Mouse (Mus musculus) embryonic facial prominence, embryonic 15.5 days (tissue): ENCODE measurements around the gene Tbc1d8. TPM values are rescaled to one million over a fixed set of nuclear protein-coding genes. Genes with fewer than 3 reads are reported as not detected.
A peak's percentile ranks its signal among the peaks of the same experiment; 100 is the strongest.

Experiments used
- ATAC-seq: fragments of 200-750 bp; cut with Nextera tagmentation; 2 replicates; pipeline ENCODE4 v1.8.0; 2017; ENCODE audit warnings: low read depth, moderate TSS enrichment; ENCODE audit not compliant: insufficient number of reproducible peaks, low FRiP score, low TSS enrichment
- H3K27ac ChIP-seq: fragments of 300-500 bp; sonication (generic); replicated peaks from 2 replicates; pipeline ENCODE4 v1.5.1; 2015; ENCODE audit warnings: mild to moderate bottlenecking, inconsistent platforms
- H3K27me3 ChIP-seq: fragments of 300-500 bp; sonication (generic); 2 replicates; pipeline ENCODE4 v1.6.1; 2015; ENCODE audit warnings: inconsistent platforms
- H3K36me3 ChIP-seq: fragments of 300-500 bp; sonication (generic); 2 replicates; pipeline ENCODE4 v1.6.1; 2015; ENCODE audit warnings: mild to moderate bottlenecking, inconsistent platforms
- H3K4me1 ChIP-seq: fragments of 300-500 bp; sonication (generic); 2 replicates; pipeline ENCODE4 v1.6.1; 2015; ENCODE audit warnings: inconsistent platforms
- H3K4me2 ChIP-seq: fragments of 300-500 bp; sonication (generic); replicated peaks from 2 replicates; pipeline ENCODE4 v1.6.1; 2015; ENCODE audit warnings: mild to moderate bottlenecking, inconsistent platforms
- H3K4me3 ChIP-seq: fragments of 300-500 bp; sonication (generic); replicated peaks from 2 replicates; pipeline ENCODE4 v1.5.1; 2015; ENCODE audit warnings: mild to moderate bottlenecking, inconsistent platforms
- H3K9ac ChIP-seq: fragments of 300-500 bp; sonication (generic); 2 replicates; pipeline ENCODE4 v1.6.1; 2015; ENCODE audit warnings: inconsistent platforms
- H3K9me3 ChIP-seq: fragments of 300-500 bp; sonication (generic); replicated peaks from 2 replicates; pipeline ENCODE4 v1.6.1; 2016; ENCODE audit warnings: inconsistent platforms
- WGBS: fragments of 180-500 bp; shearing (Covaris S2); methylation state at CpG from one replicate; pipeline ENCODE4 v1.1.7; 2015; 5-methylcytosine and 5-hydroxymethylcytosine counted together
- polyA plus RNA-seq: library from polyadenylated mRNA; unstranded; fragments of >200 nt; fragmentation: Nextera tagmentation; extraction: Ambion mirVana; gene quantifications from 2 replicates; pipeline ENCODE4 v1.2.1, GENCODE M21; 2015

Gene Tbc1d8
- polyA plus RNA-seq, 1 experiment from 2014 or later, result 12.7 TPM

GRCm38 (mm10) chr1:39361754-39362514, 116.6 kb downstream of the Tbc1d8 start:
- Histone ChIP-seq H3K4me1 (peaks cover 8% of the 10 kb centered on the region), H3K4me2 (peak overlapping the region; percentile 40), H3K27me3 (peaks cover 6% of the 10 kb centered on the region; the same call in 1 of the 2 replicates), H3K9me3 (no peaks in the 10 kb centered on the region), H3K36me3 (no peaks in the 10 kb centered on the region), H3K4me3 (0 out of 2 replicates have a peak overlapping the region, but pooled peaks have one; percentile 2), H3K9ac (no peak overlapping the region), H3K27ac (no peak overlapping the region)
- no peak for ATAC-seq
- WGBS, result 28% methylated on average over 24 of the region's 24 CpGs

- ATAC-seq, result no peak
- no peak overlapping the region for H3K4me2 ChIP-seq
- H3K27ac ChIP-seq, result no peak overlapping the region
- no peak overlapping the region for H3K4me3 ChIP-seq
- no peaks in the 10 kb centered on the region for H3K4me1 ChIP-seq
- peaks cover 3% of the 10 kb centered on the region; the same call in 1 of the 2 replicates for H3K36me3 ChIP-seq
- H3K9me3 ChIP-seq, result 0 out of 2 replicates have a peak, but pooled peaks cover 4% of the 10 kb centered on the region
- no peak overlapping the region for H3K9ac ChIP-seq
- whole genome bisulfite sequencing, result 76% methylated on average over 7 of the region's 7 CpGs
- H3K27me3 ChIP-seq, result 0 out of 2 replicates have a peak, but pooled peaks cover 7% of the 10 kb centered on the region
Measured at GRCm38 (mm10) chr1:39349427-39349826, 129.1 kb downstream of the Tbc1d8 start.

- Histone ChIP-seq H3K4me2 (no peak overlapping the region), H3K36me3 (peaks cover 3% of the 10 kb centered on the region; the same call in 1 of the 2 replicates), H3K4me3 (no peak overlapping the region), H3K9ac (no peak overlapping the region), H3K9me3 (0 out of 2 replicates have a peak, but pooled peaks cover 4% of the 10 kb centered on the region), H3K27ac (no peak overlapping the region), H3K27me3 (0 out of 2 replicates have a peak, but pooled peaks cover 7% of the 10 kb centered on the region), H3K4me1 (no peaks in the 10 kb centered on the region)
- ATAC-seq, result no peak
- WGBS, result 57% methylated on average over 1 of the region's 1 CpGs
Measured at GRCm38 (mm10) chr1:39349001-39349400, 129.6 kb downstream of the Tbc1d8 start.

GRCm38 (mm10) chr1:39344981-39345600, 133.5 kb downstream of the Tbc1d8 start:
- ATAC-seq, result no peak
- no peak overlapping the region for H3K9ac ChIP-seq
- H3K27ac ChIP-seq, result no peak overlapping the region
- WGBS, result 62% methylated on average over 21 of the region's 21 CpGs
- H3K36me3 ChIP-seq, result no peaks in the 10 kb centered on the region
- no peaks in the 10 kb centered on the region for H3K9me3 ChIP-seq
- H3K4me3 ChIP-seq, result no peak overlapping the region
- no peak overlapping the region for H3K4me2 ChIP-seq
- 0 out of 2 replicates have a peak, but pooled peaks cover 13% of the 10 kb centered on the region for H3K27me3 ChIP-seq
- H3K4me1 ChIP-seq, result no peaks in the 10 kb centered on the region

- Histone ChIP-seq H3K4me1 (no peaks in the 10 kb centered on the region), H3K4me2 (no peak overlapping the region), H3K9me3 (no peaks in the 10 kb centered on the region), H3K27me3 (peaks cover 20% of the 10 kb centered on the region; the same call in 1 of the 2 replicates), H3K9ac (no peak overlapping the region), H3K27ac (no peak overlapping the region), H3K4me3 (no peak overlapping the region), H3K36me3 (no peaks in the 10 kb centered on the region)
- ATAC-seq, result no peak
- 73% methylated on average over 5 of the region's 5 CpGs for WGBS
Measured at GRCm38 (mm10) chr1:39343242-39343641, 135.3 kb downstream of the Tbc1d8 start.

GRCm38 (mm10) chr1:39341807-39342206, 136.7 kb downstream of the Tbc1d8 start:
- Histone ChIP-seq H3K9me3 (no peaks in the 10 kb centered on the region), H3K4me1 (no peaks in the 10 kb centered on the region), H3K27me3 (peaks cover 20% of the 10 kb centered on the region; the same call in 1 of the 2 replicates), H3K27ac (no peak overlapping the region), H3K4me3 (no peak overlapping the region), H3K9ac (no peak overlapping the region), H3K36me3 (no peaks in the 10 kb centered on the region), H3K4me2 (no peak overlapping the region)
- no peak for ATAC-seq
- 83% methylated on average over 4 of the region's 4 CpGs for WGBS

- no peak overlapping the region for H3K4me2 ChIP-seq
- H3K4me1 ChIP-seq, result no peaks in the 10 kb centered on the region
- ATAC-seq, result no peak
- peaks cover 22% of the 10 kb centered on the region; the same call in 1 of the 2 replicates for H3K27me3 ChIP-seq
- 19% methylated on average over 8 of the region's 8 CpGs for WGBS
- H3K9ac ChIP-seq, result no peak overlapping the region
- no peak overlapping the region for H3K27ac ChIP-seq
- no peak overlapping the region for H3K4me3 ChIP-seq
- H3K36me3 ChIP-seq, result no peaks in the 10 kb centered on the region
- H3K9me3 ChIP-seq, result no peaks in the 10 kb centered on the region
Measured at GRCm38 (mm10) chr1:39340647-39341046, 137.9 kb downstream of the Tbc1d8 start.

- no peak overlapping the region for H3K9ac ChIP-seq
- WGBS, result 79% methylated on average over 6 of the region's 6 CpGs
- H3K36me3 ChIP-seq, result no peaks in the 10 kb centered on the region
- no peak overlapping the region for H3K27ac ChIP-seq
- H3K4me2 ChIP-seq, result no peak overlapping the region
- no peak overlapping the region for H3K4me3 ChIP-seq
- H3K4me1 ChIP-seq, result no peaks in the 10 kb centered on the region
- no peaks in the 10 kb centered on the region for H3K9me3 ChIP-seq
- H3K27me3 ChIP-seq, result peaks cover 20% of the 10 kb centered on the region
- ATAC-seq, result no peak
Measured at GRCm38 (mm10) chr1:39340156-39340555, 138.4 kb downstream of the Tbc1d8 start.

- no peak for ATAC-seq
- 52% methylated on average over 5 of the region's 5 CpGs for WGBS
- H3K4me3 ChIP-seq, result no peak overlapping the region
- no peaks in the 10 kb centered on the region for H3K4me1 ChIP-seq
- no peaks in the 10 kb centered on the region for H3K36me3 ChIP-seq
- H3K27ac ChIP-seq, result no peak overlapping the region
- H3K9me3 ChIP-seq, result no peaks in the 10 kb centered on the region
- no peak overlapping the region for H3K4me2 ChIP-seq
- peaks cover 23% of the 10 kb centered on the region for H3K27me3 ChIP-seq
- no peak overlapping the region for H3K9ac ChIP-seq
Measured at GRCm38 (mm10) chr1:39339455-39339854, 139.1 kb downstream of the Tbc1d8 start.

- H3K27ac ChIP-seq, result no peak overlapping the region
- no peak for ATAC-seq
- no peak overlapping the region for H3K4me2 ChIP-seq
- no peaks in the 10 kb centered on the region for H3K36me3 ChIP-seq
- 75% methylated on average over 10 of the region's 10 CpGs for WGBS
- H3K27me3 ChIP-seq, result peaks cover 23% of the 10 kb centered on the region
- H3K4me3 ChIP-seq, result no peak overlapping the region
- no peak overlapping the region for H3K9ac ChIP-seq
- no peaks in the 10 kb centered on the region for H3K4me1 ChIP-seq
- no peaks in the 10 kb centered on the region for H3K9me3 ChIP-seq
Measured at GRCm38 (mm10) chr1:39338831-39339230, 139.7 kb downstream of the Tbc1d8 start.

- 68% methylated on average over 8 of the region's 8 CpGs for WGBS
- H3K9ac ChIP-seq, result no peak overlapping the region
- no peaks in the 10 kb centered on the region for H3K36me3 ChIP-seq
- H3K4me1 ChIP-seq, result no peaks in the 10 kb centered on the region
- H3K9me3 ChIP-seq, result no peaks in the 10 kb centered on the region
- no peak overlapping the region for H3K27ac ChIP-seq
- no peak overlapping the region for H3K4me2 ChIP-seq
- no peak for ATAC-seq
- H3K27me3 ChIP-seq, result peaks cover 23% of the 10 kb centered on the region
- H3K4me3 ChIP-seq, result no peak overlapping the region
Measured at GRCm38 (mm10) chr1:39336788-39337187, 141.8 kb downstream of the Tbc1d8 start.
